Mouse (Mus musculus): ENCODE results near the gene Pou2f1. TPM values are rescaled to one million over a fixed set of nuclear protein-coding genes. Genes with fewer than 3 reads are reported as not detected.

The Pou2f1 gene
- 10 to 100 TPM; 17.3 to 24.7 TPM for polyA plus RNA-seq (2017; shearing (Covaris generic))

DNA sequence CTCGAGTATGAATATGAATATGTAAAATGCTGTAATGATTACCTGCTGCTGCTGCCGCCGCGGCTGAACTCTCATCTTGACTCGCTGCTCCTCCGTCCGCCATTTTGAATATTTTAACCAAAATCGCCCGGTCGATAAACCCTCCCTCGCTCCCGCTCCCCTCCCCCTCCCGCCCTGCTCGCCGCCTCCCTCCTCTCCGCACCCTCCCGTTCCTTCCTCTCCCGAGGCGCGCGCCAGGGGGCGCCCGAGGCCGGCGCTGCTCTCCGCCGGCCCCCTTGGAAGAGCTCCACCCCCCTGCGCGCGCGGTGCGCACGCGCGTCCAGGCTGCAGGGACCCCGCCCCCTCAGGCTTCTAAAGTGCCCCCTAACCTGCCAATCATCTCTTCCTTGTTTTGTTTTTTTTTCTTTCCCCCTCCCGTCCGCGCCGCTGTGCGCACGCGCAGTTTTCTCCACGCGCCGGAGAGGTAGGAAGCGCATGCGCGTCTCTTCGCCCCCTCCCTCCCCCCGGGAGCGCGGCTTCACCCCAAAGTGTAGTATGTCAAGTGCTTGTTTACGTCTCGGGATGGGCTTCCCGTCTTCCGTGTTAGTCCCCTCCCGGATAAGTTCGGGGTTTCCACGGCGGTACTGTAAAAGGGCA, at the start of gene Pou2f1:
Gene Pou2f1, minus strand, starts transcription at position 159 of the 636 bp plus-strand sequence.

Other genes with a start within 250 kb of the Pou2f1 start
- gene Creg1, start 238.9 kb downstream of the Pou2f1 start, polyA plus RNA-seq (2017; shearing (Covaris generic)), result 10 to 100 TPM; 59.8 to 62.8 TPM
- gene Cd247, start 214.0 kb downstream of the Pou2f1 start, polyA plus RNA-seq (2017; shearing (Covaris generic)), result 100 to 1,000 TPM; 318 to 386 TPM
- gene Dusp27, start 125.2 kb upstream of the Pou2f1 start, polyA plus RNA-seq (2017; shearing (Covaris generic)), result under 1 TPM in 1 of 2 experiments, not detected in 1; 0.95 TPM
- 1 to 10 TPM in 1 of 2 experiments, not detected in 1; 1.0 TPM for gene Gpa33, start 127.6 kb upstream of the Pou2f1 start, polyA plus RNA-seq (2017; shearing (Covaris generic))
- gene Mael, start 236.1 kb upstream of the Pou2f1 start, polyA plus RNA-seq (2017; shearing (Covaris generic)), result not detected

All from inflammation-experienced regulatory T-cells (primary cell).